Mouse (Mus musculus): ENCODE results near the gene Eri3.

Gene Eri3

DNA sequence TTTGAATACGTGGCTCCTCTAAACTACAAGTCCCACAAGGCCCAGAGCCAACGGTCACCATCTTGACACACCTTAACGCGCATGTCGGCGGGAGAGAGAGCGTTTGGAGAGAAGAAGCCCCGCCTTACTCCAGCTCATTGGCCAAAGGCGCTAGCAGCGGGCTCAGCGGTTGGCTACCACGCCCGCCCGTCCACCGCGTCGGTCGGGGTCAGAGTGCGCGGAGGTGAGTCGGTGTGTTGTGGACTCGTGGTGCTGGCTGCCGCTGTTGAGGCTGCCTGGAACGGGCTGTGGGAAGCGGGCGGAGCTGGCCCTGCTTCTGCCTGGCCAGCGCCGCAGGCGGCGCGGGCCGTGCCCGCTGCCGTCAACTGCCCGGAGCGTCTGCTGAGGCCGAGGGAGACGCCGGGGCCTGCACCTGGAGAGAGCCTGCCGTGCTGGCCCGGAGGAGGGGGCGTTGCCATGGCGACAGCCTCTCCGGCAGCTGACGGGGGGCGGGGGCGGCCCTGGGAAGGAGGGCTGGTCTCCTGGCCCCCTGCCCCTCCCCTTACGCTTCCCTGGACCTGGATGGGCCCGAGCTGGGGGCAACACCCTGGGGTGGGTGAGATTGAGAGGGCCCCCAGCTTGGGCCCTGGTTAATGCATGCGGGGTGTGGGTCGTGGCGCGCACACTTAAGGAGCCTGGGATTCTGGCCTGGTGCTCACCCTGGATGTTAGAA lies at the start of gene Eri3:
TSS of gene Eri3 (plus strand) at position 226 of the 712 bp plus-strand sequence.
- peak; percentile 99 for DNase-seq

DNA sequence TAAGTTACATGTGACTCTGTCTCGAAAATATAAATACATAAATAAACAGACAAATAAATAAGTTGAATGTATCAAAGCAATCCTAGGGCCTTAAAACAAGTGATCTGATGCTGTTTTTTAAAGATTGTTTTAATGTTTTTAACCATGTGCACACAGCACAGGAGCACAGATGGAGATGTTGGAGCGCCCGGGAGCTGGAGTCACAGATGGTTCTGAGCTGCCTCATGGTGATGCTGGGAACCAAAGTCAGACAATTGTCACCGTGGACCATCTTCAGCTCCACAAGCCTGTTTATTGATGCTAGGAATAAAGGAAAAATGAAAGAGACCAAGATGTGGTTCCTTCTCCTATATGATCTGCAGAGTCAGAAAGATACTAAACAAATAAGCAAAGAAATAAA lies 31.9 kb upstream of the Eri3 start:
- no peak for DNase-seq

- no peak for DNase-seq
Measured at GRCm38 (mm10) chr4:117521350-117521749, 28.8 kb upstream of the Eri3 start.

DNA sequence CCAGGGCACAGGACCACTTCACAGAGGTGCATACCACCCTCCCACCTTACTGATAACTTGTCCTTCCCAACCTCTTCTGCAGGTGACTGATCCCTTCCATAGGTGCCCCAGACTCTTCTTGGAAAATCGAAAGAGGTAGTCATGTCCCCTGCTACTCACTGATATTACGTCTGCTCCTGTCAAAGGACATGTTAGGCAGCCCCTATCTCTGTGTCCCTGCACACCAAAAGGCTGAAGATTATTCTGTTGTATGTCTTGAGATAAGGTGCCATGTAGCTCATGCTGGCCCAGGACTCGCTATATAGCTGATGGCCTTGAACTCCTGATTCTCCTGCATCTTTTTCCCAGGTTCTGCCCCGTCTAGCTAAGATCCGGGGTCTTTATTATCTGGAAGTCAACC lies 24.2 kb upstream of the Eri3 start:
- no peak for DNase-seq

DNA sequence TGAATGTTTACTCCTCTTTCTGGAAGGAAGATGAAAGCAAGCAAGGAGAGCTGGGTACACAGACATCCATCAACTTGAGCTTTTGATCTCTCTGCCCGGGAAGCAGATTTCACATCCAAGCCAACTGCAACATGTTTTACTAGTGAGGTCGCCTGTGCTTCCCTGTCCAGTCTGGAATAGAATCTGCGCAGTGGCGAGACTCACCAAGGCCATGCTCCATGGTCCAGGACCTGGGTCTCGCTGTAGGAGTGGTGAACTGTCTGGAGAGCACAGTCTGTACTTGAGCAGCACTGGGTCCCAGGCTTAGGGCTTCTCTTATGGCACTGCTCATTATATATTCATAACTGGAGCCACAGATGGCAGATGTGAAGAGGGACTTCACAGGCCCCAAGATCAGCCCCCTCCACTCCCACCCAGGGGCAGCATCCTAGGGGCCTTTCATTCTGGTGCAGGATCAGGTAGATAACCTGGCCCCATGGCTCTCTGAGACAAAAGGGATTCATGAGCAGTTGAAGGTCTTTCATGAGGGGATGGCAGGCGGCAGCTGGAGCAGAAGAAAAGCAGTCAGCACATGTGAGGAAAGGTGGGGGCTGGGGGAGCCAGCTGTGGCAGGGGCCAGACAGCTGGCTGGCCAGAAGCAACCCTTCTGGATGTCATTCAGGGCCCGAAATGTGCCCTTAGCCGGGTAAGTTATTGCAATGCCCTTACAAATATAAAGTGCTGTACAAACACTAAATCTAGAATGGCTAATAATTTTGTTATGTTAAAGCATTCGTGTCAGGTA lies 22.9 kb upstream of the Eri3 start:
- DNase-seq, result no peak

DNA sequence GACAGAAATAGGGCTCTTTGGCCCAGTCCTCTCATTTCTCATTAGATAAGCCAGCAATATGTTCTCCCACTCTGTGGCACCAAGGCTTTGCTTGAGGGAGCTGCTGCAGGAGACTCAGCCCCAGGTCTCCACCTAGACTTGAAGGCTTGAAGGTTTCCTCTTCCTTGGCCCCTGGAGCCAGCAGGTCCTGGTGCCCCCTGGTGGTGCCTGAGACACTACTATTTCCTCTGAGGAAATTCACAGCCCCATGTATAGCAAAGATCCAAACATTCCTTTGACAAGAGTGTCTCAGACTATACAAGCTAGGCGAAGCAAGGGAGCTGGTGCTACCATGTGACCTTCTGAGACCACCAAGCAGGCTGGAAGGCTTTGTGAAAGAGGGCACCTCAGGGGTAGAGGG lies 22.2 kb upstream of the Eri3 start:
- peak; percentile 67 for DNase-seq

DNA sequence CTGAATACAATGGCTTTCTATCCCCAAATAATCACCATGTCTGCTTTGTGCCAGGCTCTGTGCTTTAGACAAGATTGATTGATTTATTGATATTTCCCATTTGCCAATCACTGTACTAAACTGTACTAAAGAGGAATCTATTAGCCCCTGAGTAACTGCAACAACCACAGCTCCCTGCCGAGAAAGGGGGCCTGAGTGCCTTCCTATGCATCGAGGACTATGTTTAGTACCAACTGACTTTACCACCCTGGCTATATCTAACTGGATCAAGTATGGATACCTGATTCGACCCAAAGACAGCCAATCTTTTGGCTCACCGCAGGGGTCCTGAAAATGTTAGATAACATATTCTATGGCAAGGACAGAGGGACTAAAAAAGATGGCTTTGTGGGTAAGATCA lies 20.3 kb upstream of the Eri3 start:
- DNase-seq, result no peak

DNA sequence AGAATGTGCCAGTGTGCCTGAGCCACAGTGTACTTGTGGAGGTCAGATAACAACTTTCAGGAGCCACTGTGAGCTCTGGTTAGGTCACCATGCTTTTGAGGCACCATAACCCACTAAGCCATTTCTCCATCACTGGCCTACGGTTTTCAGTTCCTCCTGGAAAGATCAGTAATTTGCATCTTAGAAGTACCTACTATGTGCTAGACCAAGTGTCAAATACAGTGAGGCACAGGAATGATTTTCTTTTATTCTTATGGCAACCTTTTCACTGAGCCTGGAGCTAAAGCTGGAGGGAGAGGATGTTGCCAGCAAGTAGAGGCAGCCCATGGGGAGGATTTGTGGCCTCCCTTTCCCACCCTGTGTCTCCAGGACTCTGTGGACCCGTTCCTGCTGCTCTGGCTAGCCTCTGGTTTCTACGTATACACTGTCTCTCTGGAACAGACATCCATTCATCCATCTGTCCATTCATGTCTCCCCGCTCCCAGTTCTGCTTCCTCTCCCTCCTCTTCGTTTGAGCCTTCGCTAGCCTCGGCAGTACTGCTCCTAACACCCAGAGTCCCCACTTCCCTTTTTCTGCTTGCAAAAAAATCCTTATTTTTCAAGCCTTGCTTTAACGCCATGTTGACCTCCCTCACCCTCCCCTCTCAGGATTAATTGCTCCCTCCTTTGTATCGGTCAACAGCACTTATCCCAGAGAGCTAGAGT lies 14.5 kb upstream of the Eri3 start:
- DNase-seq, result no peak

GRCm38 (mm10) chr4:117537002-117537401 lies 13.2 kb upstream of the Eri3 start:
- no peak for DNase-seq

DNA sequence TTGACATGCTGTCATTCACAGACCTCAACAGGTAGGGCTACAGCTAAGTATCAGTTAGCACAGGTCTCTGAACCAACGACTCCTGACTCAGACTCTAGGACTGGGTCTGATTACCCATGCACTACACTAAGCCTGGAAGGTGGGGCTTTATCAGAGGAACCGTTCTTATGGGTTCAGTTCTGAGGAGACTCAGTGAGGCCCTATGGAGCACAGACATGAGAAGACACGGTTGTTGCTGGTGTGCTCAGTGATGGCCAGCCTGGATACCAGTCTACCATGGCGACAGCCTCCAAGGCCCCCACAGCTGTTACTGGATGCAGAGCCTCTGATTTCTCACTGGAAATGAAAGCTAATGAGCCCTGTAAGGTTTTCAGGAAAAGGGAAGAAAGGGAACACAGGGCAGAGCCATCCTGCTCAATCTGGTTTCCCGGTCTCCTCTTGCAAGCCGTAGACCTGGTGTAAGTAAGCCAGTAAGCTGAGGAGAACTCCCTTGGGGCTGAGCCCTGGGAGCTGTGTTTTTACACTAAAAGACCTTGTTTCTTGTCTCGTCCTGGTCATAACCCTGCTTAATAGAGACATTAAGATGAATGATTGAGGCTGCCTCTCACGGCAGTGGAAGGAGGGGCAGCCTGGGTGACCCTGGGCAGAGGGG lies 10.7 kb upstream of the Eri3 start:
- DNase-seq, result no peak

- DNase-seq, result no peak
Measured at GRCm38 (mm10) chr4:117540571-117540970, 9.6 kb upstream of the Eri3 start.

GRCm38 (mm10) chr4:117545448-117545847 lies 4.7 kb upstream of the Eri3 start:
- DNase-seq, result no peak

GRCm38 (mm10) chr4:117546616-117547015 lies 3.5 kb upstream of the Eri3 start:
- no peak for DNase-seq

DNA sequence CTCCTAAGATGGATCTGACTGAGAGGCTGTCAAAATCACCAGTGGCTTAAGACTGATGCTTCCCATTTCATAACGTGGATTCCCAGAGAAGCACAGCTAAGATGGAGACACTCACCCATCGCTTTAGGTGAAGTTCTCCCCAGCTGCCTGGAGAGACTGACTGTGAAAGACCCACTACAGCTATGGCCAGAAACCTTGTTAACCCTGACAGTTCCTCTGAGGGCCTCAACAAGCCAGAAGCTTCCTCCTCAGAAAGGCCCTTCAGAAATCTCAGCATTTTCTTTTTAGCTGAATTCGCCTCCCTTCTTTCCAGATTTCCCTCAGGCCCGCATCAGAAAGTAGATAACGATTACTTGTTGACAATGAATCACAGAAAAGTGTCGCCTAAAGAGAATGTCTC lies 589 bp upstream of the Eri3 start:
- no peak for DNase-seq

DNA sequence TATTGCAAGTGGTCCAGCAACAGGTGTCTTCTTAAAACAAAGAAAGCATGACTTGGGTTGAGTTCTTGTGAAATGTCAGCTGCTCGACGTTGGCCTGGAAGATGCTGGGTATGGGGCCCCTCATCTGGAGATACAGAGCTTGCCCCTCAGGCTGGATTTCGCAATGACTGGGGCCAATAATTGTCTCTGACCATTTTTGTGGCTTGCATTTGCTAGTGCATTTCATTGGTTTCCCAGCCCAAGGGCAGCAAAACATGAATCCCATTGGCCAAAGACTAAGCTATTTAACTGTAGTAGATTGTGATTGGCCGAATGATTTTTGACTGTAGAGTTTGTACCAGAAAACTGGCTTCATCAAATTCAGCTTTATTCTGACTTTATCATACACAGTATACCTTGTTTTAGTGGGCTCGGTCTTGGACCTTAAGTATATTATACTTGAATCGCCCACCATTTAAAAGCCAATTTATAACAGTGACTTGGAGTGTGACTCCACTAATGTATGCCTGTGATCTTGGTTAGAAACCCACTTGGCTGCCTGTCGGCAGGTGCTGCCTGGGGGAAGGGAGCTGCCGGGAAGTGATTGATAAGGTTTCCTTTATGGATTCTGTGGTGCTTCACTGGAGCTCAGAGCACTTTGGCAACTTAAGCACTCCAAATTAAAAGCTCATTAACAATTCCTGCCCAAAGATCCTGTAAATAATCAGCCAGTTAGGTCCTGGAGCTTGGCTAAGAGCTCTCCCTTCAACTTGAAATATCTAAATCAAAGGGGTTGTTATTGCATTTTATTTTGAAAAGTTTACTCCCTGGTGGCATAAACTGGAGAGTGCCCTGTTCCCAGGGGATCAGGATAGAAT lies 1.2 kb downstream of the Eri3 start:
- DNase-seq, result peak; percentile 18

- no peak for DNase-seq
Measured at GRCm38 (mm10) chr4:117555495-117555894, 5.3 kb downstream of the Eri3 start.

GRCm38 (mm10) chr4:117556372-117556771 lies 6.2 kb downstream of the Eri3 start:
- peak; percentile 52 for DNase-seq

DNA sequence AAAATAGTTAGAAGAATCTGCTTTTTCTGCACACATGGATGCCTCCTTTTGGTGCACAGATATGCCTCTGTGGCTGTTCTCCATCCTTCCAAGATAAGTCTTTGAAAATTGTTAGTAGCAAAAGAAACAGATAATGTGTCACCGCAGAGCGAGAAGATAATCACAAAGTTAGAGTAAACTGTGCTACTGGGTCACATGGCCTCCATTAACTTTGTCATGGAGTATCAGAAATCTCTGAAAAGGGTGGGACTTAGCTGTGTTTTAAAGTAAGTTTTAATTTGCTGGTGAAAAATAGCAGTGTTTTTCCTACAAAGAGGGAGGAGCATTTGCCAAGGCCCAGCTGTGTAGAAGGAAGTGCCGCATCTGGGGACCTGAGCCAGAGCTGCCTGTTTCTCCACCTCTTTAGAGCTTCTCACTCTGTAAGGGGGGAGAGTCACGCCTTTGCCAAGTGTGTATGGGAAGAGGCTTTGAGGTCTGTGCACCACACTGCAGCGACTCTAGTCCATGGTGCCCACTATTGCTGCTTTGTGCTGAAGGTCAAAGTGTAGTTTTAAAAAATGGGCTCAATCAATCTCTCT lies 7.0 kb downstream of the Eri3 start:
- DNase-seq, result no peak

- DNase-seq, result no peak
Measured at GRCm38 (mm10) chr4:117563967-117564366, 13.8 kb downstream of the Eri3 start.

DNA sequence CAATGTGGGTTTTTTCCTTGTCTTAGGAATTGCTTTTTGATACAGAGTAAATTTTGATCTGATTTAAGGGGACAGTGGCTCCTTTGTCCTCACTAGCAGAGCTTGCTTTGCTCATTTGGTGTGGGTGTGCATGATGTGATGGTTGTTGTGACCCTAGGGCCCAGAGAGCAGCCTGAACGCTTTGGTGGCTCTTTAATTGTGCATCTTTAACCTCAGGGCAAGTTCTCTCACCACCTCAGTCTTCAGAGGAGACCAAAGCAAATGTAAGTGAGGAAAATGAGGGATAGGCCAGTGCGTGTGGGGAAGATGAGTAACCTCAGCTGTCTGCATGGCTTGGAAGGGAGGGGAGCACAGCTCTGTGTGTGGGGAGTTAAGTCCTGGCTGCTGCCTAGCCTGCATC lies 18.7 kb downstream of the Eri3 start:
- DNase-seq, result peak; percentile 53

DNA sequence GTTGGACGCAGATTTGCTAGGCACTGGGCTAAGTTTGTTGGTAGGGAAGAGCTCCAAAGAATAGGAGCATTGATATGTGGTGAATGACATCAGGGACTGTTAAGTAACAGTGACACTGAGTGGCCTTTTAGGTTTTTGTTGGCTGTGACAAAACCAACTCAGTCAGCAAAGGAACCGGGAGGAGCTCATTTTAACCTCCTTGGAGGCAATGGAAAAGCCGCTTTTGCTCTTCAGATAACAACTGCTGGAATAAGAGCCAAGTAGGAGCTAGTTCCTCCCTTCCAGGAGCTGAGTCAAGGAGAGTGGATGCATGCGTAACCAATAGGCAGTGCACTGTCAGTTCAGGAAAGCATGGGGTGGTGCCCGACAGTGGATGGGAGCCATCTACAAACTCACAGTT lies 20.8 kb downstream of the Eri3 start:
- no peak for DNase-seq

DNA sequence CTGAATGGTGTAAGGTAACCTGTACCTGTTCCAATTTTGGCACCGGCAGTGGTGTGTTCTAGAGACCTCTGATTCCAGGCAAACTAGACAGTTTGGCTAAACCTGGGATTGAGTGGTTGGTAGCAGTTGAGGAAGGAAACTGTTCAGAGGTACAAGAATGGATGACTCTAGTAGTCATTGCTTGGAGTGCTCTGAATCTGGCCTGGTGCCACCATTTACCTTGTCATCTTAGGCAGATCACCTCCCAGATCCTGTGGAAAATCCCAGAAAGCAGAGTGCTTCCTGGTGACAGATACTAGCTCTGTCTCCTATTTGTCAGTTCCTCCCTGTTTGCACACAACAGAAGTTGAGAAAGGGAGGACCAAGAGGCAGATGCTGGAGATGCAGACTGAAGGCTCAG lies 27.4 kb downstream of the Eri3 start:
- DNase-seq, result no peak

Measured in retina, postnatal 1 day (tissue).